Mouse (Mus musculus) megakaryocyte, adult 5-6 weeks (primary cell): ENCODE measurements around the gene Celf1. TPM values are rescaled to one million over a fixed set of nuclear protein-coding genes. Genes with fewer than 3 reads are reported as not detected.
A peak's percentile ranks its signal among the peaks of the same experiment; 100 is the strongest.

Experiments used
- ATAC-seq: 2 replicates; pipeline ENCODE4 v1.8.0; 2016; ENCODE audit warnings: mild to moderate bottlenecking, inconsistent platforms; ENCODE audit not compliant: poor library complexity, severe bottlenecking
- total RNA-seq, 2 experiments: library from RNA; stranded (forward) in 1 of 2; stranded (reverse) in 1 of 2; fragments of 153-499, 151-499 nt in 1 of 2; fragments of 221-1000, 200-1000 nt in 1 of 2; gene quantifications; 2 replicates each; pipeline versions ENCODE4 v1.2.3 to v1.2.4; 2015 to 2017

Celf1 gene
- total RNA-seq, 2 experiments from 2014 or later, result 31.3 to 33.7 TPM

DNA sequence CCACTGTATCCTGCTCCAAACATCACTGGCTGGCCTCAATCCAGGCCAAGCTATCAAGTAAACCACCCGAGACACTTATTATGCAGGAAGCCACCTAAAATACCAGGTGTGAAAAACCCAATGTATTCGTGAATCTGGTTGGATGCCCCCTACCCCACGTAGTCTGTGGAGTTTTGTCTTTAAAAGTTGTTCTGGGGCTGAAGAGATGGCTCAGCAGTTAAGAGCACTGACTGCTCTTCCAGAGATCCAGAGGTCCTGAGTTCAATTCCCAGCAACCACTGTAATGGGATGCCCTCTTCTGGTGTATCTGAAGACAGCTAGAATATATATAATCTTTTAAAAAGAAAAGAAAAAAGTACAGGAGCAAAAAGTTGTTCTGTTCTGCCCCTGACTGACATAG is 1.8 kb upstream of the Celf1 start:
- no peak for ATAC-seq

DNA sequence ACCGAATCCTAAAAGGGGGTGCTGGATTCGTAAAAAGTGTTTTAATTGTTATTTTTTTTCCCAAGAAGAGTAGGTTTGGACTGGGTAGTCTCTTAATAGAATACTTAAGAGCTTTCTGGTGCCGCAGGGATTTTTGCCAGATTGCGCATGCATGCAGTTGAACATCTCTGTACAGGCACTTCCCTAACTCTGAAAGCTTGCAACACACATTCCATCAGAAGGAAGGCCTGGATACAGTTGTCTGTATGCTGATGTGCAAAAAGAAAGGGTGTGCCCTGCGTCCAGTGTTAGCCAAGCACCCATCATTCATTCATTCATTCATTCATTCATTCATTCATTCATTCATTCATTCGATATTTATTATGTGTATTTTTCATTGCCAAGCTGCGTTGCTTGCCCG is 432 bp upstream of the Celf1 start:
- ATAC-seq, result peak; percentile 40

DNA sequence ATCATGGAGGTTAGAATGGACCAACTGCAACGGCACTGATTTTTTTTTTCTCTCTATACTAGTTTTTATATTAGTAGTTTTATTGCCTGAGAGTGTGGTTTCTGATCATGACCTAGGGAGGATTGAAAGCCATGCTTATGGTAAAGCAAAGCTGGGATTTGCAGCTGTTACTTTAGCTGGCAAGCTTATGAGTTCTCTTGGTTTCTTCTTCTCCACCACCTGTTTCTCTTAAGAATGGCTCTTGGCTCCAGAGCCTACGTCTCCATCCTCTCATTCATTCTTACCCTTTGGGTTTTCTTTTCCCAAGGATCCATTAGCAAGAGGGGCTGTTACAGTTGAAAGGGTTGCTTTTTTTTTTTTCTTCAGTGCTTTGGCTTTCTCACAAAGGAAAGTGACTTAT is 1.6 kb downstream of the Celf1 start:
- no peak for ATAC-seq

DNA sequence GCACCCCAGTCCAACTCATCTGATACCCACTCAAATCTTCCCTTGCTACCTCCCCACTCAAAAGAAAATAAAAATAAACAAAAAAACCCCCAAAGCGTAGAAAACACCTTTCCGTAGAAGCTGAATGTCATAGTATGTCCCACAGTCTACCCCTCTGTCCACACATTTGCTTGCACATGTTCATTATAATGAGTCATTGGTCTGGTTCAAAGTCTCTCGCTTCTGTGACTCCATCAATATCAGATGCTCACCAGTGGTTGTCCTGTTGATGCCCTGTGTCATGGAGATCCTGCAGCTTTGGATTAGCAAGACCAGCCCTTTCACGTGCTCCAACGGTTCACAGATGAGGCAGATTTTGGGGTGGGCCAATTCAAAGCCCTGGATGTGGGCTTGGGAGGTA is 10.0 kb downstream of the Celf1 start:
- ATAC-seq, result no peak

DNA sequence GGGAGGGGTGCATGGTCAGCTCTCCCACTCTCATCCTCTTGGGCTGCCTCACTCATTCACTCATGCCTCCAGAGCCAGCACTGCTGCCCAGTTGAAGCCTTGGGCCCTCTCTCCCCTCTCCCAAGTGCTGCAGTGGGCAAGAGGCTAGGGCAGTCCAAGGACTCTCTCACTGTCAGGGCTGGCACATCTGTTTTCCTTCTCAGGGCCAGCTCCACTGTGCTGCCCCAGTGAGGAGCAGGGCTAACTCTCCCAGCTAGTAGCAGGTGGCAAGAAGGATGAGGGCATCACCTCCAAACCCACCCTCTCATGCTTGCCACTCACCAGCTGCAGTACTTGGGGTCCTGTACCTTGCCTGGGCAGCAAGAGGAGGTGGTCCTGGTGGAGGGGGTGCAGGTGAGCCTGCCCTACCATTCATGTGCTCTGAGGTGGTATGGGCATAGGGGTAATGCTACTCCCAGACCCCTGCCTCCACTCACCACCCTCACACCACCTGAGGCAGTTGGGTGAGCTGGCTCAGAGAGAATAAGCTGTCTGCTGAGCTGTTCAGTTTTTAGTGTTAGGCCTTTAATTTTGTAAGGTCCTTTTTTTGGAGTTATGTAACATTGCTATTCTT is 10.5 kb downstream of the Celf1 start:
- ATAC-seq, result no peak

DNA sequence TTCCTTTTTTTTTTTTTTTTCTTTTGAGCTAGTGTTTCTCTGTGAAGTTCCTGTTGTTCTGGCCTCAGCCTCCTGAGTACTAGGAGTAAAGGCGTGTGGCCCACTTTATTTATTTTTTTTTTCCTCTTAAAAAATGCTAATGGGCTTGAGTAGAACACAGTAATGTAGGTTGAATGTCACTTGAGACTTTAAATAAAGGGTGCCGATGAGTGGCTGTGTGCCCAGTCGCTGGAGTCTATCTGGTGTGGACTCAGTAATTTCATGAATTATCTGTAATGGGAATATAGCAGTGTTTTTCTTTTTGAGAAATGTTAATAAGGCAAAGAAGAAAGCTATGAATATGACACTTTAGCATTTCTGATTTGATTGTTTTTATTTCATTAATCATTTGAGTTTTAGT is 13.3 kb downstream of the Celf1 start:
- ATAC-seq, result no peak

DNA sequence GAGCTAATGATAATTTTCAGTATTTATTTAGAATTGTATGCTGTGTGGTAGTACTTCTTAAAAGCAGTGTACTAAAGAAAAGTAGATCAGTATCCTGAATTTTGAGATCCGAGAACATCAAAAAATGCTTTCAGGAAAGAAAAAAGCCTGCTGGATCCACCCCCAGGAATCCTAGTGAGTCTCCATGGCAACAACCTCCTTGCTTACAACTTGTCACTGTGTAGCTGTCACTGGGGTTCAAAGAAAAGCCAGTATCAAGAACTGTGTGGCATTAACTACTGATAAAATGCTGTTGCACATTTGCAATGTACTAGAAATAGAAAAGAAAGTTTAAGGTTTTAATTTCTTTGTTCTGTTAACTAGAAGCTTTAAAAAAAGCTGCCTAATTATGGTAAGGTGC is 15.9 kb downstream of the Celf1 start:
- ATAC-seq, result no peak

DNA sequence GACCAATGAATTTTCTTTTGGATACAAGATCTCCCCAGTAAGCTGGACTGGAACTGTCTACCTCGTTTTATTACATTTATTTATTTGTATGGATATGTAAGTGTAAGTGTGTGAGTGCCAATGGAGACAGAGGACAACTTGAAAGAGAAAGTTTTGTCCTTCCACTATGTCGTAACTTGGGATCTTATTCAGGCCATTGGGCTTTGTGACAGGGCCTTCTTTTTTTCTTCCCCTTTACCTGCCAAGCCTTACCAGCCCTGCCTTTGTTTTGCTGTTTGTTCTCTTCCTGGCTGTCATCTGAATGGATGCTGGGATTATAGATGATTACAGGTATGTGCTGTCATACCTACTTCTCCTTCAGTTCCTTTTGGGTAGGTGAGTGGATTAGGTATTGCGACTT is 18.7 kb downstream of the Celf1 start:
- no peak for ATAC-seq

DNA sequence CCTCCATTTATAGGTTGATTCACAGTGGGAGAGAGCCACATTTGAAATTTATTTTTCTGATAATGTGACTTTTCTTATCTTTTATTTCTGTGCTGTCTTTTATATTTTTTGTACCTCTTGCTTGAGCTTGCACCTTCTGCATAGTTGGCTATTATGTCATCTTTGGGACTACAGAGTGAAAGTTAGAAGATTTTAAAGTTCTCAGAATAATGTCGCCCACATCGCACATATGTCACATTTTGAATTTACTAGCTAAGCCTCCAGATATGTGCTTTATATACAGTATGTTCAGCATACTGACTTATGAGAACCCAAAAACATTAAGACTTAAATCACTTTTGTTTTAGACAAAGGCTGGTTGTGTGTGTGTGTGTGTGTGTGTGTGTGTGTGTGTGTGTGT is 19.8 kb downstream of the Celf1 start:
- ATAC-seq, result no peak

DNA sequence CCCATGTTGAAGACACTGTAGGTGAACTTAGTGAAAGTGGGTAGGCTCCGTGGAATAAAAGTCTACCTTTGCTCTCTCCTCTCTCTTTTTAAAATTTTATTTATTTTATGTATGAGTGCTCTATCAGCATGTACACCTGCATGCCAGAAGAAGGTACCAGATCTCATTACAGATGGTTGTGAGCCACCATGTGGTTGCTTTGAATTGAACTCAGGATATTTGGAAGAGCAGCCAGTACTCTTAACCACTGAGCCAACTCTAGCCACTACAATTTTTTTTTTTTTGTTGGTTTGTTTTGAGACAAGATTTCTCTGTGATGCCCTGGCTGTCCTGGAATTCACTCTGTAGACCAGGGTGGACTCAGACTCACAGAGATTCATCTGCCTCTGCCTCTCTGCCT is 23.1 kb downstream of the Celf1 start:
- ATAC-seq, result no peak

DNA sequence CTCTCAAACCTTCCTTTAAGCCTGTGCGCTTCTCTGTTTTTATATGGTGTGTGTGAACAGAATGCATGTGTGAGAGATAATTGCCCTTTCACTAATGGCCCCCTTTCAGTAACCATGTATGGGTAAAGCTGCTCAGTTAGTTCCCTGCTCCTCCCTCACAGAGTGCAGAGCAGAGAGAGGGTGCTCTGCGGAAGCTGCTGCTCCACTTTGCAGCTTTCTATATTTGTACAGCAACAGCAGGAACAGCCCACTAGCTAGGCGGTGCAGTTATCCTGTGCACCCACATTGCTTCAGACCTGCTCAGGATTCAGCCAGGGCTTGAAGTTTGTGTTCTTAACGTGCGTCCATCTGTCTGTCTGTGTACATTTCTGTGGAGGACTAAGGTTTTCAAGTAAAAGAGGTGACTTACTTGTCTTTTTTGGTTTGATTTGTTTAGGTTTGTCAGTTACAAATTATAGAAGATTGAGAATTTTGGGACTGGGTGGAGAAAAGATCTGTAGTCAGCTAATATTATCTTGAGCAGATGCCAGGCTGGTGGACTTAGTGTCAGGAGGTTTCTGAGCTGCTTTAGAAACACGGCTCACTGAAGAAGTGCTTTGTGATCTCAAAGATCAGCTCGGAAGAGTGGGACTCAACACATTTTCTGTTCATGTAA is 24.8 kb downstream of the Celf1 start:
- no peak for ATAC-seq

DNA sequence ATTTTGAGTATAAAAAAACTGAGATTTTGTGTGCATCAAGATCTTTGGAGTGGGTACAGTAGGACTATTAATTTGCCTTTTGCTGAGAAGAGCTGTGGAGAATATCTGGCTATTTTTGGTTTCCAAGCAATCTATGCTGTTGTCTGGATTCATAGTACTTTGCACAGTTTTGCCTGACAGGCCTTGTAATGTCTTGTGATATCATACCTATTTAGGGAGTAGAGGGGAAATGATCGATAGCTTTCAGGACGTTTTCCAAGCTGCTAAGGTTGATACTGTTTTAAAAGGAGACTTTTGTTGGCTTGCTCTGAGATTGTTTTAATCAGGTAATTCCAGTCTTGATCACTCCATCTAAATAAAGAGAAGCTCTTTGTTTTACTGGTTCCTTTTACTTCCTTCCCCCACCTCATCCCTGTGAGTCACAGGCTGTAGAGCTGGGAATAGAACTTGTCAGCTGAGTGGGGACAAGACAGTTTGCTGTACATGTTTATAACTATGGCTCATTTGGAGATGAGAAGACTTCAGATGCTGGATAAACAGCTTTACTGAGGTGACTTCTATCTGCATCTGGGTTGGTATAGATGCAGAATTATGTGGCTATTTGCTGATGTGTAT is 25.4 kb downstream of the Celf1 start:
- ATAC-seq, result no peak

DNA sequence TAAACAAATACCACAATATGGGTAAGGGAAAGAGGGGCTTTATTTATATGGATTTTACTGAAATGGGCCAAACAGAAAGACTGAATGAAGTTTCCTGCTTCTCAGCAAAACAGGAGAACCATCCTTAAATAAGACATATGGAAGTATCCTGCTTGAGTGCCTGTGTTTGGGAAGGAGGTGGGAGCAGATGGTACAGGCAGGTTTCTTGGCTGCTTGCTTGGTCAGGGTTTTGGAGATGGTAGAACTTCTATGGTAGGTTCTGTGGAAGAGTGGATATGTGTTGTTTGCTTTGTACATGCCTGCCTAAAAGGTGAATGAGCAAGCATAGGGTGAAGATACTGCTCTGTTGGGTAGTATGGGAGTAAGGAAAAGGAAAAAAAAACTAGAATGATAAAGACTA is 30.4 kb downstream of the Celf1 start:
- ATAC-seq, result no peak

DNA sequence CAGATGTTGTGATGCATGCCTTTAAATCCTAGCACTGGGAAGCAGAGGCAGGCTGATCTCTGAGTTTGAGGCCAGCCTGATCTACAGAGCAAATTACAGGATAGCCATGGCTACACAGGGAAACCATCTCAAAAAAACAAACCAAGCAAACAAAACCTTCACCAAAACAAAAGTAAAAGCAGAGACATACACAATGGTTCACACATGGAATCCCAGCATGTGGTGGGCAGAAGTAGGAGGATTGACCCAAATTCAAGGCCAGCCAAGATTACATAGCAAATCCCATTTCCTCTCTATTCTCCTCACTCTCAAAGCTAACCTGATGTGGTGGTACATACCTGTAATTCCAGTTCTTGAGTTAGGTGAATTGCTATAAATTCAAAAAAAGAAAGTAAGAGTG is 33.9 kb downstream of the Celf1 start:
- no peak for ATAC-seq

DNA sequence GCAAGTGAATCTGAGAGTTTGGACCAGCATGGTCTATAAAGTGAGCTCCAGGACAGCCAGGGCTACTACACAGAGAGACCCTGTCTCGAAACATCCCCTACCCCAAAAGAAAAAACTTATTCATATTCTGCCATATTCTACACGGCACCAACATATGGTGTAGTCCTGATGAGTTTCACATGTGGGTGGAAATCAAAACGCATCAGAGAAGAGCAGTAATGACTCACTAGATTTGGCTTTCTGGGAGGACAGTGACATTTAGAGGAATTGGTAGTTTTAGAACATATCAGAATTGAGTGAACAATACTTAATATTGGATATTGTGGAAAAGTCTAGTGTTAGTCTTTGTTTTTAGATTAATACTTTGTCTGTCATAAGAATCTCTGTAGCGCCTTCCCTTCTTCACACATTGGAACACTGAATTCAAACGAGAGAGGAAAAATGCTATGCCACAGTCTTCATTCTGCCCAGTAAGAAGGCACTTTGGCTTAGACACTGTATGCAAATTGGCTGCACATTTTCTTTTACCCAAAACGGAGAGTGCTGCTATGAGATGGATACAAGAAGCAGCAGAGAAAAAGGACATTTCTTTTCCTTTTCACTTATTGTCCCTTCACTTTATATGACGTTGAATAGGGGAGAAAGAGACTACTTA is 35.1 kb downstream of the Celf1 start:
- no peak for ATAC-seq

DNA sequence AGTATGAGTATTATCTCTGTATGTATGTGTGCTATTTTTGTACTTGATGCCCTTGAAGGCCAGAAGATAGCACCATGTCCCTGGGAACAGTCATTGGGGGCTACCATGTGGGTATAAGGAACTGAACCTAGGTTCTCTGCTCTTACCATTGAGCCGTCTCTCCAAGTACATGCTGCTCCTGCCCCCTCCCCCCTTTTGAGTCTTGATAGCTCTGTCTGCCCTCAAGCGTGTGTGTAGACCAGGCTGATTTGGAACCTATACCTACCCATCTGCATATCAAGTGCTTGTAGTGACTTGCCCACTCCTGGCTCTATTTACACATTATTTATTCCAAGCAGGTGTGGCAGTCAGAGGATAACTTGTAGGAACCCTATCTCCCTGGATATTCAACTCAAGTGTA is 36.4 kb downstream of the Celf1 start:
- no peak for ATAC-seq

DNA sequence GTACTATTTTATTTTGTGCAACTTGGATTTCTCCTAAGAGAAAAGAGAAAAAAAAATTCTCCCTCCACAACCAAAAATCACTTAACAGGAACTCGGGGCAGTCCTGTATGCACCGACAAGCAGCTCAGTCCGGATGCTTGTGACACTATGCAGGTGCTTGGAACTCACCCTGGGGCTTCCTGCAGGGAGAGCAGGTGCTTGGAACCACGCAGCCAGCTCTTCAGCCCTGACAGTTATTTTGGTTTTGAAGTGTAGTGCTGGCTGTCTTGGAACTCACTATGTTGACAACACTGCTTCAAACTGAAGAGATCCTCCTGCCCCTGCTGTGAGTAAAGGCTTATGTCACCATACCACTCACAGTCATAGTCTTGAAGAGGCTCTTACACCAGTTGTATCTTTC is 37.1 kb downstream of the Celf1 start:
- ATAC-seq, result no peak

DNA sequence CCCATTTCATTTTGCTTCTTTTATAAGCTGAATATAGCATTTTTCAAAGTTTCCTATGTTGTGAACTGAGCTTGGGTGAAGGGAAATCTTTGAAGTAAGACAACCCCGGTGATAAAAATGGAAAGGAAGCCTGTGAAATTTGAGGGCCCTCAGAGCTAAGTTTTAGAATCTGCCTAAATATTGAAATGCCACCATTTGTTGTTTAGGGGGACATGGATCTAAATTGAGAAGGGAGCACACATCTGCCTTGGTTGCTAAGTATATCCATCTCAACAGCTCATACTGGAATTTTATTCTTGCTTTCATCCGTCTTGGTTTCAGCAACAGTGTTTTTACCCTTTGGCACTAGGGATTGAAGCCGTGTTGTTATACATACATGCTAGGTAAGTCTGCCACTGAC is 45.9 kb downstream of the Celf1 start:
- ATAC-seq, result no peak

DNA sequence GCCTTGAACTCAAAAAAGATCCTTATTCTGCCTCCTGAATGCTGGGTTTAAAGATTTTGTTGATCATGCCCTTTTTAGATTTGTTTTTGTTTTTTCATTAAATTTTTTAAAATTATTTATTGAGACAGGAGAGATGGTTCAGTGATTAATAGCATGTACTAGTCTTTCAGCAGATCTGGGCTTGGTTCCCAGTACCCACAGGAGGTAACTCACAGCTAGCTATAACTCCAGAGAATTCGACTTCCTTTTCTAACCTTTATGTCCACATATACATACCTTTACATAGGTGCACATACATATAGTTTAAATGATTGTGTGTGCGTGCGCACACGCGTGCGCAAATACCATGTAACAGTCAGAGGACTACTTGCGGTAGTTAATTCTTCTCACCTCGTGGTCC is 68.4 kb downstream of the Celf1 start:
- no peak for ATAC-seq

DNA sequence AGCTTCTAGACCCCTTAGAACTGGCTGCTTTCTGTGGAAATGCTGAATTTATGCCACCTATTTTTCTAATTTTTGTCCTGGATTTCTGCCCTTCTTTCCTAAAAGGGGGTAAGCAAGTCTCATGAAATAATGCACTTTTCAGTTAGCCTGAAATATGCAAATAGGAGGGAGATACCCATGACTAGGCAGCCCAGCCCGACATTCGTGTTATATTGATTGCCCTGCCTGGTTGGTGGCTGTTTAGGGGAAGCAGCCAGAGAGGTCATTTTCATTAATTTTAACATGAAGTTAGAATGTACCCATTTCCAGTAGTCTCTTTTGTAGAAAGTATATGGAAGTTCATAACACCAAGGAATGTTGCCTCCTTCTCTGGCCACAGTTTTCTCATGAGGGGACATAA is 73.7 kb downstream of the Celf1 start:
- ATAC-seq, result no peak

DNA sequence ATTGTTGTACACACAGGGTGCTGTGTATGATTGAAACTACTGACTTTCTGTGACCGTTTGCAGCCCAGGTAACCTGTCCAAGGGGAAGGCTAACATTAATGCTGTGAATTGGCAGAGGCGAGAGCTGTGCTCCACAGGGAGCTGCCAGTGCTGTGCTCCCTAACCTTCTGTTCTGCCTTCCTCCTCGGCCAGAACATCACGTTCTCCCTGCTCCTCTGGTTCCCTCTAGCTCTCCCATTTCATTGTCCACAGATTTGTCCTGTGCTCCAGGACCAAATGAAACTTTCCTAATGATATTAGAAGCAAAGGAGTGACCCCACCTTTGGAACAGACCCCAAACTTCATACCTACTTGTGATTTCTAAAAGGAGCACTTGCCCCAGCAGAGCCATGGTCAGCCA is 75.2 kb downstream of the Celf1 start:
- ATAC-seq, result no peak
